Mouse (Mus musculus): Measurements from ENCODE around the gene Mrc1. TPM values are rescaled to one million over a fixed set of nuclear protein-coding genes. Genes with fewer than 3 reads are reported as not detected.

Mrc1 gene
- total and polyA plus RNA-seq, 2 experiments, result 2.7 to 49.4 TPM

DNA sequence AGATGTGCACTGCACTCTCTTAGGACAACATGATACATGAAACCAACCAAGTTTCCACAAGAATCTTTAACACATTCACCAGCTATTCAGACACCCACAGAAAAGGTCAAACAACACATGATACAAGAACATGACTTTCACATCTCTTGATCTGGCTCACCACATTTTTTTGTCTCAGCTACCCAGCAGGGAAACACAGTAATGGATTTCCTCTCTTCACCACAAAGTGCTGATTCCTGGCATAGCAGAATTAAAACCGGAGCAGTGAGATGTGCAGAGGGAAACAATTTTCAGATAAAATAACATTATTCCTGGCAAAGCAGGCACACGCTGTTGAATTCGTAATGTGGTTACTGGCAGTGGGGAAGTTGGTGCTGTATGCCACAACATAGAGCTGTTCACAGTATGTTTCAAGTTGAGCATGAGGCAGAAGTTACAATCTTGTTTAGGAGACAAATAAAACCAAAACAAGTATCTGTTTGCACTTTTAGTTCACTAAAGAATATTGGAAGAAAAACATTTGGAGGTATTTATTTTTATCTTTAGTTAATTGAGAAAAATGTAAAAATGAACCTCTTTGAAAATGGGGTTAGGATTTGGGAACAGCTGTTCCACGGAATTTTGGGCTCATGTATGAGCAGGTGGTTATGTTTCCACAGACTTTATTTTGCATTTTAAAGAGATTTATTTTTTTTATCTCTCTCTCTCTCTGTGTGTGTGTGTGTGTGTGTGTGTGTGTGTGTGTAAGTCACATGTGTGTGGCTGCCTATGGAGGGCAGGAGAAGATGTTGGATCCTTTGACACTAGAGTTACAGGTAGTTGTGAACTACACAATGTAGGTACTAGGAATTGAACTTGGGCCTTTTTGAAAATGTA is 83.6 kb downstream of the Mrc1 start:
- Histone ChIP-seq H3K27ac (replicated peaks; ENCODE audit: insufficient read depth, low read depth, low read length) (no peak overlapping the region), H3K4me3 (ENCODE audit: insufficient read depth, low read depth, low read length) (no peak overlapping the region), H3K79me2 (ENCODE audit: control insufficient read depth, insufficient read depth, low read length) (no peaks in the 10 kb centered on the region), H3K36me3 (ENCODE audit: control insufficient read depth, insufficient read depth, low read length) (no peaks in the 10 kb centered on the region; the same call in 1 of the 2 replicates), H3K4me1 (ENCODE audit: control insufficient read depth, insufficient read depth, low read length) (no peaks in the 10 kb centered on the region), H3K9ac (ENCODE audit: low read depth, low read length) (no peak overlapping the region), H3K27me3 (ENCODE audit: control insufficient read depth, insufficient read depth, low read length) (no peaks in the 10 kb centered on the region)
- TF ChIP-seq CTCF (IDR thresholded peaks at IDR 0.05; ENCODE audit: low read depth, low read length), result no peak
- no peak for TF ChIP-seq POLR2A (IDR thresholded peaks at IDR 0.05; ENCODE audit: extremely low read depth, insufficient read depth, low read length)
- WGBS, result 71% methylated on average over 4 of the region's 4 CpGs
- no peak for DNase-seq (ENCODE audit: extremely low read depth, low read depth, low spot score)

DNA sequence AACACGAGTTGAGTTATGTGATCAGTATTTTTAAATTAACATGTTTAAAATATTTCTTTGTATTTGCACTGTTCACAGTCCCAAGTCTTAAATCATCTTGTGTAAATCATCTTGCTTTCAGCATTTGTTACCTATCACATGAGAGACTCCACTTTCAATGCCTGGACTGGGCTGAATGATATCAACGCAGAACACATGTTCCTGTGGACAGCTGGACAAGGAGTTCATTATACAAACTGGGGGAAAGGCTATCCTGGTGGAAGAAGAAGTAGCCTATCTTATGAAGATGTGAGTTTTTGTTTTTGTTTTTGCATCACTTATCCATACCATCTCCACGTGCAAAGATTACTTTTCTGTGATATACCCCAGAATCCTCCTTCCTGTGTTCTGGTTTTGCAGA is 85.9 kb downstream of the Mrc1 start:
- Histone ChIP-seq H3K79me2 (ENCODE audit: control insufficient read depth, insufficient read depth, low read length) (no peaks in the 10 kb centered on the region), H3K27me3 (ENCODE audit: control insufficient read depth, insufficient read depth, low read length) (no peaks in the 10 kb centered on the region), H3K4me3 (ENCODE audit: insufficient read depth, low read depth, low read length) (no peak overlapping the region), H3K9ac (ENCODE audit: low read depth, low read length) (no peak overlapping the region), H3K27ac (replicated peaks; ENCODE audit: insufficient read depth, low read depth, low read length) (no peak overlapping the region), H3K4me1 (ENCODE audit: control insufficient read depth, insufficient read depth, low read length) (no peaks in the 10 kb centered on the region), H3K36me3 (ENCODE audit: control insufficient read depth, insufficient read depth, low read length) (peaks cover 2% of the 10 kb centered on the region; the same call in 1 of the 2 replicates)
- TF ChIP-seq POLR2A (IDR thresholded peaks at IDR 0.05; ENCODE audit: extremely low read depth, insufficient read depth, low read length), result no peak
- no peak for TF ChIP-seq CTCF (IDR thresholded peaks at IDR 0.05; ENCODE audit: low read depth, low read length)
- WGBS, result 74% methylated on average over 3 of the region's 3 CpGs
- DNase-seq (ENCODE audit: extremely low read depth, low read depth, low spot score), result no peak

DNA sequence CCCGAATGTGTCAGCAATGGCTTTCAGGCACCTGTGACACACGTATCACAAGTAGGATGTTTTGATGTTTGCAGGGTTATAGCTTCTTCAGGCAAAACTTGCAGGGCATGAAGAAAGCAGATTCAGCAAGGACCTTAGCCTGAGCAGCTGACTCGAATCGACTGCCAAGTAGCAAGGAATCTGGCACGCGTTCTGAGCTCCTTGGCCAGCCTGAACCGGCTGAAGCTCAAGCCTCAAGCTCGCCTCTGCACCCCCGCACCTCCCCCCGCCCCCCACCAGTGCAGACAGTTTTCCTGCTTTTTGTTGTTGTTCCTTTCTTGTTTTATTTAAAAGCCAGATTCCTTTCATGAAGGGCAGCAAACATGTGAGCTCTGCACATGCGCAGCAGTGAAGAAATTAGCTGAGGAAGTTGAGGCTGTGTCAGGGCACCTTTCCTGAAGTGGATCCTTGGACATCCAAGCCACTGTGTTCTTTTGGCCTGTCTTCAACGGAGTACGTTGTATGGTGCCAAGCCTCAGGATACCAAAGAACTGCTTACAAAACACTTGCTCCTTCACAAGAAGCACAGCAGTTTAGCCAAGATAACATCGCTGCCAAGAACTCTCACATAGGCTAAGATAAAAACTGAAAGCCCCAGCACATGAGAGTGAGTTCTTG is 112.6 kb downstream of the Mrc1 start:
- Histone ChIP-seq H3K36me3 (ENCODE audit: control insufficient read depth, insufficient read depth, low read length) (no peaks in the 10 kb centered on the region), H3K9ac (ENCODE audit: low read depth, low read length) (no peak overlapping the region), H3K79me2 (ENCODE audit: control insufficient read depth, insufficient read depth, low read length) (no peaks in the 10 kb centered on the region), H3K27ac (replicated peaks; ENCODE audit: insufficient read depth, low read depth, low read length) (no peak overlapping the region), H3K27me3 (ENCODE audit: control insufficient read depth, insufficient read depth, low read length) (no peaks in the 10 kb centered on the region), H3K4me3 (ENCODE audit: insufficient read depth, low read depth, low read length) (no peak overlapping the region), H3K4me1 (ENCODE audit: control insufficient read depth, insufficient read depth, low read length) (no peaks in the 10 kb centered on the region; the same call in 1 of the 2 replicates)
- peak; percentile 11 for DNase-seq (ENCODE audit: extremely low read depth, low read depth, low spot score)
- WGBS, result 73% methylated on average over 14 of the region's 14 CpGs
- TF ChIP-seq POLR2A (IDR thresholded peaks at IDR 0.05; ENCODE audit: extremely low read depth, insufficient read depth, low read length) (no peak), CTCF (IDR thresholded peaks at IDR 0.05; ENCODE audit: low read depth, low read length) (no peak)

DNA sequence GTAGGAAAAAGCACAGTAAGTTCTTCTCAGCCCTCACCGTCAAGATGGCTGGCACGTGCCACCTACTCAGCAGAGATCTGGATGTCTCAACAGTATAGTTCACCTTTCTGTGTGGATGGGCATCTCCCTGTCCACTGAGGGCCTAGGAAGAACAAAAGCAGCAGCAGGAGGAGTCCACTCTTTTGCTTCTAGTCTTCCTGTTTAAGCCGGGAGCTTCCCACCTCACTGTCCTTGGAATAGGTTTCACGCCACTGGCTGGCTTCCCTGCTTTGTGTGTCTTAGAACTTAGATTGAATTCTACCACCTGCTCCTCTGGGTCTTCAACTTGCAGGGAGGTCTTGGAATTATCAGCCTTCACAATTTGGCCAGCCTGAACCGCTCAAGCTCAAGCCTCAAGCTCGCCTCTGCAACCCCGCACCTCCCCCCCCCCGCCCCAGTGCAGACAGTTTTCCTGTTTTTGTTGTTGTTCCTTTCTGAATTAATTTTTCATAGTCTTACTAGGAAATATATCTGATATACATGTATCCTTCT is 113.2 kb downstream of the Mrc1 start:
- TF ChIP-seq CTCF (IDR thresholded peaks at IDR 0.05; ENCODE audit: low read depth, low read length), result no peak
- TF ChIP-seq POLR2A (IDR thresholded peaks at IDR 0.05; ENCODE audit: extremely low read depth, insufficient read depth, low read length), result no peak
- no peak for DNase-seq (ENCODE audit: extremely low read depth, low read depth, low spot score)
- Histone ChIP-seq H3K27me3 (ENCODE audit: control insufficient read depth, insufficient read depth, low read length) (no peaks in the 10 kb centered on the region), H3K27ac (replicated peaks; ENCODE audit: insufficient read depth, low read depth, low read length) (no peak overlapping the region), H3K36me3 (ENCODE audit: control insufficient read depth, insufficient read depth, low read length) (no peaks in the 10 kb centered on the region), H3K4me3 (ENCODE audit: insufficient read depth, low read depth, low read length) (no peak overlapping the region), H3K4me1 (ENCODE audit: control insufficient read depth, insufficient read depth, low read length) (no peaks in the 10 kb centered on the region; the same call in 1 of the 2 replicates), H3K9ac (ENCODE audit: low read depth, low read length) (no peak overlapping the region), H3K79me2 (ENCODE audit: control insufficient read depth, insufficient read depth, low read length) (no peaks in the 10 kb centered on the region)
- WGBS, result 70% methylated on average over 8 of the region's 8 CpGs

Other genes with a start within 250 kb of the Mrc1 start
- gene Hacd1, start 173.3 kb upstream of the Mrc1 start, total RNA-seq (2014; rRNA removed), result 29.2 and 30.8 TPM in 2 replicates
- gene Hacd1, start 173.3 kb upstream of the Mrc1 start, polyA plus RNA-seq (2012; rRNA removed), result 16.1 and 25.0 TPM in 2 replicates
- 15.8 and 19.5 TPM in 2 replicates for gene Stam, start 155.3 kb upstream of the Mrc1 start, total RNA-seq (2014; rRNA removed)
- gene Stam, start 155.3 kb upstream of the Mrc1 start, polyA plus RNA-seq (2012; rRNA removed), result 10.3 and 15.6 TPM in 2 replicates
- not detected in 2 replicates for gene Tmem236, start 54.9 kb upstream of the Mrc1 start, total RNA-seq (2014; rRNA removed)
- gene Tmem236, start 54.9 kb upstream of the Mrc1 start, polyA plus RNA-seq (2012; rRNA removed), result not detected in 2 replicates
- gene Slc39a12, start 158.9 kb downstream of the Mrc1 start, total RNA-seq (2014; rRNA removed), result 0.13 and 0.37 TPM in 2 replicates
- gene Slc39a12, start 158.9 kb downstream of the Mrc1 start, polyA plus RNA-seq (2012; rRNA removed), result 0.06 TPM in 1 of 2 replicates, not detected in the other